Mouse (Mus musculus): ENCODE measurements around the gene Plekha5.
"Not testable (repeated sequence)": the region's sequence is repeated elsewhere in the genome, so short reads cannot be mapped to it uniquely, and the experiment has no call there.

Plekha5 gene

DNA sequence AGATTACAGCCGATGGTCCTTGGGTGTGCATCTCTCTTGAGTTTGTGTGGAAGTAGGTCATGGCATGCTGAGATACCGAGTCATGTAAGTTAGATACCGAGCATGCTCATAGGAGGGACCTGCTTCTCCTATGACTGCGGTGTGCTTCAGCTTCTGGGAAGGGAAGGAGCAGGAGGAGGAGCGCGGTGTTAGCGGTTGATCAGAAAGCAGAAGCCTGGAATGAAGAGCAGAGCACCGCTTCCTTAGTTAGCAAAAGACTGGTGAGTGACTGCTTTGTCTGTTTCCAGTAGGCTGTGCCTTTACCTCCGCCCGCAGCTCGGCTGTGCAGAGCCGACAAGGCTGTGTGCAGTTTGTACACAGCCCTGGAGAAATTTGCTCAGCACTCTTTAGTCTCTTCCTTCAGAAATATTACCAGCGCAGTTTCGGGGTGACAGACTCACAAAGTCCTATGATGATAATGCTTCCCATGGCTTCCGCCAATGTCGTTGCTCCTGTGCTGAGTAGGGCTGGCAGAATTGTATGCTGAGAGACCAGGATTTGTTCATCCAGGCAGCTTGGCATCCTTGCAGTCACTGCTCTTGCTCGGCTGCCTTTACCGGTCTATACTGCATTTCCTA lies 67.2 kb downstream of the Plekha5 start:
- DNase-seq, result no peak

DNA sequence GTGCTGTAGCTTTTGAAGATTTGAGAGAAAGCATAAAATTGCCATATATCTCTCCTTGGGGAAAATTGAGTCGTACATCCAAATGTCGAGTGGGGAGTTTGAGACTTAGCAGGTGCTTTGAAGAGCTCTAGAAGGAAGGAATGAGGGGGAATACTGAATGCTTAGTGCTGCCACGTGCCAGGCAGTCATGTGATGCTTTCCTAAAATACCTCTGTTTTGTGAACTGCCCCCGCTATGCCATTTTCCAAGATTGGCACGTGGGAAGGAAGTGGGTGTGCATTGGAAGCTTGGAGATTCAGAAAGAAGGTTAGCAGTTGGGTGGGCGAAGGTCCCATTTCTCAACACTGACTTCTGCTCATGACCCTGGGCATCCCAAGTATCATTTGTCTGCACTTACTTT lies 68.2 kb downstream of the Plekha5 start:
- DNase-seq, result no peak

DNA sequence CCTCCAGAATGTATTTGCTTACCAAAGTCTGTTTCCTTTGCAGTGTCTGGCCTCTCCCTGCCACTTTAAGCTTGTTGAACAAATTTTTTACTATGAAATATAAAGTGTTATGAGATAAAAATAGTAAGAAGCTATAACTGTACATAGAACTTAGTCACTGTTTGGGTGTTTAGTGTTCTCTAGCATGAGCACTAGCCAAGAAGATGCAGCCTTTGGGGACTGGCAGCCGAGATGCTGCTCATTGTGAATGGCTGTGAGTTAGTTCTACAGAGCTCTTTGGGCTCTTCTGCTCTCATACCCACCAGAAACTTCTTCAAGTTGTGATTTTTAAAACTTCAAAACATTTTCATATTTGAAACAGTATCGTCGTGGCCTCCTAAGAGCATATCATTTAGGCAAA lies 74.2 kb downstream of the Plekha5 start:
- no peak for DNase-seq

DNA sequence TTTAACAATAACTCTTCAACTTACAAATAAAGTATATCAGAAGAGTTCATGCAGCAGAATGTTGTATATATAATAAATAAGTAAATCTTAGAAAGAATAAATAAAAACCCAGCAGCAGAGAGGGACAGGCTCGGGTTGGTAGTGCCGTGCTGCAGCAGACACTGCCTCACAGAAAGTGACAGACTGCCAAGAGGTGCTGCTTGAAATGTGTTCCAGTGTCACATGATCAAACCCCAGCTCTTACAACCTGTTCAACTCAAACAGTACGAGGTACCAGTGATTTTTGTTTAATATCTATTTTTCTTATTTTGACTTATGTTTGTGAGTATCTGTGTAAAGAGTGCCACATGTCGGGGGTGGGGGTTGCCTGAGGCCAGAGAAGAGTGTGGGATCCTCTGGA lies 75.1 kb downstream of the Plekha5 start:
- no peak for DNase-seq

GRCm38 (mm10) chr6:140500829-140501228 lies 77.0 kb downstream of the Plekha5 start:
- DNase-seq, result not testable (repeated sequence)

DNA sequence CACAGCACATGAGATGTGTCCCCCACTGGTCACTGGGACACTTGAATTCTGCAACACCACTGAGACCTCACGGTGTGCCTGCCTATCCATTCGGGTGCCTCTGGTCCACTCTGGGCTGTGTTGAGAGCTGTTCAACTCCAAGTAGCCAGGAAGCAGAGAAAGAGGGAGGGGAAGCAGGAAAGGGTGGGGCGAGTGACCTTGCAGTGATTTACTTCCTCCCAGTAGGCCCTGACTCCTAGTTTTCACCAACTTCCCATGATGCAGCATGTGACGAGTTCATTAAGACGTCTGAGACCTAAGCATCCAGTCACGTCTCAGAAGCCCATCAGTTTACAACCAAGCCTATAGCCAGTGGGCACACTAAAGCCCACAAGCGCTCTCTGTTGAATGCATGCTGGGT lies 78.0 kb downstream of the Plekha5 start:
- no peak for DNase-seq

DNA sequence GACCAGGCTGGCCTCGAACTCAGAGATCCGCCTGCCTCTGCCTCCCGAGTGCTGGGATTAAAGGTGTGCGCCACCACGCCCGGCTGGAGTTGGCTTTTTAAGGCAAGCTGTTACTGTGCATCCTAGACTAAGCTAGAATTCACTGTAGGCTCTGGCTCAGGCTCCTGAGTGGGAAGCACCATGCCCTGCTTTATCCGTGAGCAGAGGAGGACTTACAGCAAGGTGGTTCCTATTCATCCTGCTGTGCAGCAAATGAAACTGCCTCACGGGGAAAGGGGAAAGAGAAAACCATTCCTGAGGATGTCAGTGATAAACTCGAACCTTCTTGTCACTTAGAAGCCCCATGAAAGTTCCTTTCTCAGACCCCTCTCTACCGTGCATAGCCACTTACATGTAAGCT lies 80.9 kb downstream of the Plekha5 start:
- DNase-seq, result no peak

DNA sequence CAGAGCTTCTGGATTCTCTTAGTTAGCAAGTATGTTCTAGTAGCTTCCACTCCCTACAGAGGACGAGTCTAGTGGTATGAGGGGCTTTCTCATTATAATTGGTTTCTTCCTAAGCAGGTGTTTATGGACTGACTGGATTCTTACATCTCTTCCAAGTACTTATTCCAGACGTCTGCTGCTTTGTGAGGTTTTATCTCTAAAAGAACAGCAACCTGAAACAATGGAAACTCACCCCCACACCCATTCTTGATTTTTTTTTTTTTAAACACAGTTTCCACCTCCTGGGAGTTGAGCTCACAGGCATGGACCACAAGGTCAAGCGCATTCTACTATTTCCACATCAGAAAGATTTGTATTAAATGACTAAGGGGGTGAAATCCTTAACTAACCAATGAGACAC lies 83.8 kb downstream of the Plekha5 start:
- no peak for DNase-seq

DNA sequence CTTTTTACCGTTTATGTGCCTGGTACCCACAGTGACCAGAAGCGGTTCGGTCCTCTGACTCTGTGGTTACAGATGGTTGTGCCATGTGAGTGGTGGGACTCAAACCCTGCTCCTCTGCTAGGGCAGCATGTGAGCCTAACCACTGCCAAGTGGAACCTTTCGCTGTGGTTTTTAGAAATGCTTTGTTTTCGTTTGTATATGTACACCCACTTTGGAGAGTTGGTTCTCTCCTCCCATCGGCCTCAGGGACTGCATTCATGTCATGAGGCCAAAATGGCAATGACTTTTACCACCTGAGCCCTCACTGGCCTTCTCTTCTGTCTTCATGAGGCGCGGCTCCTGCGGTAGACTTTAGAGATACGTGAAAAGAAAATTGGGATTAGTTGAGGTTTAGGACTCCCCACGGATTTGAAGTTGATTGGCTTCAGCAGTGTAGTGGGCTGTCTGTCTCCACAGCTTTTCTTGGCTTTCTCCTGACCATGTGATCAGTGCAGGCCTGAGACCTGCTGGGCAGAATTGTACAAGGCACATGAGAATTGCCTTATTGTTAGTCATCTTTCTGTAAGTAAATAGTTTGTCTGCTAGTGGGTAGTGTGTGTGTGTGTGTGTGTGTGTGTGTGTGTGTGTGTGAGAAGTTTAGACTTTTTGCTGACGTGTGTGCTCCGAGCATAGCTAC lies 84.8 kb downstream of the Plekha5 start:
- no peak for DNase-seq

- DNase-seq, result no peak
Measured at GRCm38 (mm10) chr6:140509151-140509530, 85.3 kb downstream of the Plekha5 start.

- DNase-seq, result no peak
Measured at GRCm38 (mm10) chr6:140512016-140512415, 88.2 kb downstream of the Plekha5 start.

GRCm38 (mm10) chr6:140512427-140512826 lies 88.6 kb downstream of the Plekha5 start:
- DNase-seq, result no peak

DNA sequence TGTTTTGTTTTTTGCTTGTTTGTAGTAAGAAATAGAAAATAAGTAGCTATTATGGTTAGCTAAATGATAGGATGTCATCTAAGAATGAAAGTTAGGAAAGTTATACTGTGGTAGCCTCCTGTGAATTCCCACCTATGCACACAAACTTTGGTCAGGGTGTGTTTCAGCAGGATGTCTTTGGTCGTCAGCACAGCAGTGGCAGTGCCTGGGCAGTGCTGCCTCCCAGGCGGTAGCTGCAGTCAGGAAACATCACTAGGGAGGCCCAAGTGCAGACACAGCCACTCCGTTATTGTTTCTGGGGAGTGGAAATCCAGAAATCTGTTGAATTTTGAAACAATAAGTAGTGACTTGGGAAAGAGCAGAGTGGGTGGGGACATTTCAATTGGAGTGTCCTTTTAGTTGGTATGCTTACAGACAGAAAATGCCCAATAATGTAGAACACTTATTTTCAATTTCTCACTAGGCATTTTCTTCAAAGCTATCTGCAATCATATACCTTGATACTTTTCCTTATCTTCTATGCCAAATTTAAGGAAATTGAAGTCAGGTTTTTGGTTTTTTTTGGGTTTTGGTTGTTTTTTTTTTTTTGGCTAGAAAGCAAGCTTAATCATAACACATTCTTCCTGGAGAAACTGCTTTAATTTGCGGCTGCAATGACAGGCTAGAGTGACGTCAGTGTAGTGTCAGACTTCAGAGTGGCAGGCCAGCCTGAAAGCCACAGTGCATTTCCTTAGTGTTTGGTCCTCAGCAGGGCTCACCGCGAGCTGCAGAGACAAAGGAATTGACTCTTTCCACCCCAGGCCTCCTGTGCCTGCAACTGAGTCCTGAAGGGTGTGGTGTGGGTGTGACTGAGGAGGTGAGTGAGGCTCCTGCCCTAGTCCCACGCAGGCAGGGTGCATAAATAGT lies 90.6 kb downstream of the Plekha5 start:
- peak; percentile 34 for DNase-seq

DNA sequence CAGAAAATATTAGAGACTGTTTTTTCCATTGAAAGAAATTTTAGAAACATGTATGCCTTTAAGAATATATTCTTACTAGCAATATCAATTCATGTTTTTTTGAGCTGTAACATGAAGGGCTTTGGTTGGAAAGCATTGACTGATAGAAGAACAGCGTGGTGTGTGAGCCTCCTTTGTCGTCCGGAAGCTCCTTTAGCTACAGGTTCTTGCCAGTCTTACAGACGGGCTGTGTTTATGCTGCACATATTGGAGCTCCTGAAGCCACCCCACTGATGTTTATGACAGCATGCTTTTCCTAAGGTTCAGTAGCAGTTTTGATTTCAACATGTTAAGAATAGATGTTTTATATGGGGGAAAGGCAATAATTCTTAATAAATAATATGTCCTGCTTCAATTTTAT lies 91.7 kb downstream of the Plekha5 start:
- DNase-seq, result no peak

DNA sequence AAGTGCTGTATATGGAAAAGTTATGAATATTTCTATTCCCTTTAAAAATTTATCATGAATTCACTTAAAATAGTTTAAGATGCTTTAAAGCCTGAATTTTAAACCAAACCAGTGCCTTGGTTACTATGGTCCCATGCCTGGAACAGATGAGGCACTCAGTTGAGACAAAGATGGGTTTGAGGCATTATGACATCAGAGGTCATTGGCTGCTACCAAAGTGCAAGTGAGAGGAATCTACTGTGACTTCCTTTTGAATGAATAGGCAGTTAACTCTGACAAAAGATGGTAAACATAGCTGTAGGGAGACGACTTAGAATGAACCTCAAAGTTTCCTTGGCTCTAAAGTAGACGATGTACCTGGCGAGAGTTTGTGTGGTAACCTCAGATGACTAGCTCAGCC lies 92.3 kb downstream of the Plekha5 start:
- no peak for DNase-seq

DNA sequence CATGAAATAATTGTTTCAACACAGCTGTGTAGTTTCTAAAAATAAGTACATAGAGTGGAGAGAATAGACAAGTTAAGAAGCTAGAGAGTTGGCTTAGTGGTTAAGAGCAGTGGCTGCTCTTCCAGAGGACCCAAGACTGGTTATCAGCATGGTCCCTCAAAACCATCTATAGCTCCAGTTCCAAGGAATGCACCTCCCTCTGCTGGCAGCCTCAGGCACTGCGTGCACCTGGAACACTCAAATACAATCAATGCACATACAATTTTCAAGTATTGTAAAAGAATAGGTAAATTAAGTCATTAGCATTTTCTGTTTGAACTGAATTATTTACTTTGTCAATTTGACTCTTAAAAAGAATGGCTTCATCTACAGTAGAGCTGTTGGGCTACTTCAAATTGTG lies 93.3 kb downstream of the Plekha5 start:
- peak; percentile 63 for DNase-seq

DNA sequence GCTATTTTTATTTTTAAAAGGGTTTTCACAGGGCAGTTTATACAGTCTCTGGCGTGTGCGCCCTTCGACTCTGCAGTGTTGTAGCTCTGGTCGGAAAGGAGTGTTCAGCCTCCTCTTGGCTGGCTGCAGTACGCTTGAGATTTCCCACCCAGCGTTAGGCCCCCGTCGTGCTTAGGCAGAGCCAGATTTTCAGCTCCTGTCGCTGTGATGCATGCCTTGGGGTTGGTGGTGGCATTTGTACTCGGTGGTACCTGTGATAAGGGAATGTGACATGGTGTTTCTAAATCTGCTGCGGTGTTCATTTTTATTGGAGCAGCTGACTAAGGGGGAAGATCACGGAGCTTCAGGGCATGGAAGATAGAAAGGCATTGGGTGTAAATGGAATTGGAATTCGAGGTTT lies 95.2 kb downstream of the Plekha5 start:
- no peak for DNase-seq

- DNase-seq, result no peak
Measured at GRCm38 (mm10) chr6:140519488-140520159, 95.8 kb downstream of the Plekha5 start.

DNA sequence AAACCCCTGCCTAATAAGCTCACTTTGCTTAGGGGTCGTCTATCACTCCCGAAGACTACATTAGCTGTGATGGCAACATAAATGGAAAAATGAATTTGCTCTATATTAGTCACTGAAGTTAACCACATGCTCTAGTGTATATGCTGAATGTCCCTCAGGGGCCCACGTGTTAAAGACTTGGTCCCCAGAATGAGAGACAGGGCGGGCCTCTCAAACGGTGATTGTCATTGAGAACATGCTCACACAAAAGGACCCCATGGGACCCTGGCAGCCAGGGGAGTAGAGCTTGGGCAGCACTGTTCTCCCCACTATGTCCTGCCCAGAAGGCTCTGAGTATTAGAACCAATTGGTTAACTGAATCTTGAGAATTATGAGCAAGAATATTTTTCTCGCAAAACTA lies 97.1 kb downstream of the Plekha5 start:
- no peak for DNase-seq

GRCm38 (mm10) chr6:140521832-140522231 lies 98.0 kb downstream of the Plekha5 start:
- DNase-seq, result no peak

DNA sequence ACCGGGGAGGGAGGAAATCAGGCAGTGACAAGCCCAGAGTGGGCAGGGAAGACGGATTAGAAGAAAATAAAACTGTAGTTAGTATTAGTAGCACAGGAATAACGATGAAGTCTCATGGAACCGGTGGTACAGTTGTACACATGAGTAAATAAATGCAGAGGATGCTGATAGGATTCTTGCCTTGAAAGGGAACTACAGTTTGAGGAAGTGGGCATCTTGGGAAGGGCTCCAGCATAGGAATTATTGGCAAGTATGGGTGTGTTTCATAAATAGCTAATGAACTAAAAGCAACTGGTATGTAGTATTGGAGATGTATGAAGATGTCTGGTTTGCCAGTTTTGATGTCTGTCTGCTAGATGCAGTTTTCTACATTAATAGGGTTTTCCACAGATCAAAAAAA lies 99.7 kb downstream of the Plekha5 start:
- DNase-seq, result no peak

DNA sequence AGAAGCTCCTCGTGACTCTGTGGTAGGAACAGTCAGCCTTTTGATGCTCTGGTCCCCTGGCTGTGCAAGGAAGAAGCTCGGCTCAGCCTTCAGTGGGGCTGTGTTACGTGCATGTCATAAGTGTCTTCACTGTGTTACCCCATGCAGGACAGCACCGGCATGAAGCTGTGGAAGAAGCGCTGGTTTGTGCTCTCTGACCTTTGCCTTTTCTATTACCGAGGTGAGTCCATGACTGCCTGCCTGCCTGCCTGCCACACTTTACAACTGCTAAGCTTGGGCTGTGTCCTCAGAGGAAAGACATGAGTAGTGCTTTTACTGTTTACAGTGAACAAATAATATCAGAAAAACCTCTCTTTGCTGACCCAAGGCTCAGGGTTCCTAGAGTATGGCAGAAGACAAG lies 104.6 kb downstream of the Plekha5 start:
- DNase-seq, result no peak

- DNase-seq, result not testable (repeated sequence)
Measured at GRCm38 (mm10) chr6:140532858-140533257, 109.0 kb downstream of the Plekha5 start.
